Mouse (Mus musculus): ENCODE data around the gene Pcp2. TPM values are rescaled to one million over a fixed set of nuclear protein-coding genes. Genes with fewer than 3 reads are reported as not detected.

Gene Pcp2
- total RNA-seq (2023), result not detected

DNA sequence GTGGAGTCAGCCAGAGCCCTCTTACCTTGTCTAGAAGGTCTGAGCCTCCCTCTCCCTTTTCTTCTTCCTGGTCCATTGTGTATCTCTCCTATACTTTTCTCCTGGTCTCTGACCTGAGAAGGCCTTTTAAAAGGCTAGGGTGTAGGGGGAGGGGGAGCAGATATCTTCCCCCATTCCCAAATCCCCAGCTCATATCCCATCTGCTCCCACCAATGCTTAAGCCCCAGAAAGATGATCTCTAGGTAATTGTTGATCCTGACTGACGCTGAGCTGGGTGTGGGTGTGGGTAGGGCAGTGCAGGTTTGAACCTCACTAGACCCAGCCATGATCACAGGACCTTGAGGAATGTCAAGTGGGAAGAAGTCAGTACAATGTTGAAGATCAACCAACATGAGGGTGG is at the start of gene Pcp2:
Gene Pcp2 (minus strand): TSS at position 101 of the 400 bp plus-strand sequence.

DNA sequence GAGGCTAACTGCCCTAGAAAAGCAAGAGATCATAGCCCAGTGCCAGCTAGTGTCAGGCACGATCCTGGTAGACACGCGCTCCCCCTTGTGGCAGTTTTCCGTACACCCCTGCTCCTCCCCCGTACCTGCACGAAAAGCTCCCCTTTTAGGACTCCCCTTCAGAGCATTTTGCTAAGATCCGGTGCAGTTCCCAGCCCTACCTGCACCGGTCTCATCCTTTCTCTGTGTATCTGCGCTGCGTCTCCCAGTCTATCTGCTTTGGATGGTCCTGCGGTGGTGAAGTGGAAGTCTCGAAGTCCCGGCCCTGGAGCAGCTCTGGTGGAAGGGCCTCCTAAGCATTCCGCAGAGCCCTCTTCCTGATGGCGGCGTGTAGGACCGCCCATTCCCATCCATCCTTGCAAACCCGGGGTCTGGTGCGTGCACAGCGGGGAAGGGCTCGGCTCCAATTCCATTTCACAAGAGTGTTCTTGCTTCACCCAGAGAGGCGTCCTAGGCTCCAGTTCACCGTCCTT is 46.7 kb upstream of the Pcp2 start, which contains the start of gene Fcor:
Gene Fcor (minus strand): TSS at position 383 of the 512 bp plus-strand sequence.

DNA sequence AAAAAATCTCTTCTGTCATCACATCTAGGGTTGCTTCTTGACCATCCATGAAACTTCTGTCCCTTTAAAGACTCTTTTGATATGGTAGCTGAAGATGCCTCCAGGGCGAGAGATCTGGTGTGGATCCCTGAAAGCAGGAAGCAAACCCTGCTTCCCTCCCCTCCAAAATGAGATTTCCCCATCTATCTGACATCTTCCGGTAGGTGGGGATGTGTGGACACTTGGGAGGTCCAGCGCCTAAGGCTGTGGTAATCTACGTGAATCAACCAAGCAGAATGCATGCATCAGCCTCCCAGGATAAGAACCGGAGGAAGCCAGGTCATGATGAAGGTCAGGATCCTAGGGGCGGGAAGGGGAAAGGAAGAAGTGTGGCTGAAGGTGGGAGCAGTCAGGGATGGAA is 40.2 kb upstream of the Pcp2 start, which contains the start of gene Mcemp1:
Gene Mcemp1 (plus strand): TSS at position 248 of the 400 bp plus-strand sequence.

DNA sequence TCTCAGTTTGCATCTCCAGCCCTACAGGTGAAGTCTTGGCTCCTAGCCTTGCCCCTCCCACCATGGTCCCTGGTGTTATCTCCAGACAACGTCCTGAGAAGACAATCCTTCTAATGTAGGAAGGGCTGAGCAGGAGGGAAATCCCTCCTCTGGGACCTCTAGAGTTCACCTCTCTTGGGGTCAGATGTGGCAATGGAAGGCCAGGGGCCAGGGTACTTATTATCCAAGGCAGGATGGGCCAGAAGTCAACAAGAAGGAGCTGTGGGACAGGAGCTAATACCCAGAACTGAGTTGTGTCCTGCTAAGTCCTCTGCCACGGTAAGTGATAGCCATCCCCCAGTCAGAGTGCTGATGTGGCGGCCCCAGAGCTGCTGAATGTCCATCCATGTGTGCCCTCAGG is 30.2 kb upstream of the Pcp2 start, which contains the start of gene Retn:
Gene Retn (plus strand): TSS at position 245 of the 400 bp plus-strand sequence.

DNA sequence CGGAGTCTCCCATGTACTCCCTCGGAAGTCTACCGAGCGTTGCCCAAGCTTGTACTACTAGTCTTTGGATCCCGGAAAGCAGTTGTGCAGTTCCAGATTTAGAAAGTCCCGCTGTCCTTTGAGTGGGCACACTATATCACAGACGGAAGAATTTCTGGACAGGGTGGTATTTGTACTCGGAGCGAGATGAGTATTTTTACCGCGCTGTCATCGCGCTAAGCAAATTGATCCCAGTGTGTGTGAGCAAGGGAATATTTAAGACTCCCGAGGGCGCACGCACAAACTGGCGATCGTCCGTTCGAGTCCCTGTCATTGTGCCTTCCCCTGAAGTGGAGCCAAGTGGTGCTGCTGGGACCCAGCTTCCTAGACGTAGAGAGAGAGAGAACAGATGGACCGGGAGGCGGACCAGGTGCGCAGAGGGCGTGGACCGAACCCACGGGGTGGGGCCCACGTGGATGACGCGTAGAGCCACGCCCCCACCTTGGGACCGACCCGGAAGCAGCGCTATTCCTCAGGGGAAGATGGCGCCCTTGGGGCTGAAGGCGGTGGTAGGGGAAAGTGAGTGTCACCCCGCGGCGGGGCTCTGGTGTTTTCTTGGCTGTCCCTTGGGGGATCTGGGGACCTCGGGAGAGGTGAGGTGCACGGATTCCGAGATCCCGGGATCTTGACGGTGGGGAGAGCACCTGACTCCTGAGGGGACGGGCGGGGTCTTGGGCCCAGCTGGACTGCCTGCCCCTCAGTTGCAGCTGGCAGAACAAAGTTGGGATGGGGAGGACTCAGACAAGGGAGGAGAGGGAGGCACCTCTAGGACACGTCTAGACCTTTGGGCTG is 5.5 kb upstream of the Pcp2 start, which contains the start of gene Stxbp2:
Gene Stxbp2 (plus strand): TSS at position 309 of the 831 bp plus-strand sequence.

DNA sequence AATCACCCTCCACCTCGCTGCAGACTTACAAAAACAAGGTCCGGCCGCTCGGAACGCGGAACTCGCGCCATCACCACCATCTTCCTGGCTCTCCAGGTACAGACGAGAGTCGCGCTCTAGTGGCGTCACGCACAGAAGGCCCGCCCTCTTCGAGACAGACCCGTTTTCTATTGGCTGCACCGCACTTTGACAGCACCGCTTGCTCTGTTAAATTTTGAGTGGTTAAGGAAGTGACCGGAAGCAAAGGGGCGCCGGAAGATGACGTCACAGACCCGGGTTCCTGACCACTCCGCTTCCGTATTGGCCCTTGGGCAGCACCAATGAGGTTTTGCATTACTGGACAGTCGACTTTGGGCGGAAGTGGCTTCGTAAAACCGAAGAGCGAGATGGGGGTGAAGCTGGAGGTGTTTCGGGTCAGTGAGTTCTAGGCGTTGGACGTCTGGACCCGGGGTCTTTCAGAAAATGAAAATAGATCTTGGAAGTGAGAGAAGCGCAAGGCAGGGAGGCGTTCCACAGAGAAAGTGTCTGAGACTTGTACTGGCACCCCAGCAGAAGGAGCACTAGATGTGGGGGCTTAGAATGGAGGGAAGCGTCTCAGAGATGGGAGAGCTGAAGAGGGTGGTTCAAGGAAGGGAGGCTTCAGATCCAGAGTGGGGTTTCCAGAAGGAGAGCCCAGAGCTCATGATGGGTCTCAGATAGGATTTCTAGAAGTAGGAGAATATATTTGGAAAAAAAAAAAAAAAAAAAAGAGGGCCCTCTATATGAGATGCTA is 4.0 kb downstream of the Pcp2 start, which contains the start of the genes Xab2 and Pet100:
Gene Xab2 (minus strand): TSS at position 118 of the 772 bp plus-strand sequence.
Gene Pet100 (plus strand): TSS at position 350 of the 772 bp plus-strand sequence.

DNA sequence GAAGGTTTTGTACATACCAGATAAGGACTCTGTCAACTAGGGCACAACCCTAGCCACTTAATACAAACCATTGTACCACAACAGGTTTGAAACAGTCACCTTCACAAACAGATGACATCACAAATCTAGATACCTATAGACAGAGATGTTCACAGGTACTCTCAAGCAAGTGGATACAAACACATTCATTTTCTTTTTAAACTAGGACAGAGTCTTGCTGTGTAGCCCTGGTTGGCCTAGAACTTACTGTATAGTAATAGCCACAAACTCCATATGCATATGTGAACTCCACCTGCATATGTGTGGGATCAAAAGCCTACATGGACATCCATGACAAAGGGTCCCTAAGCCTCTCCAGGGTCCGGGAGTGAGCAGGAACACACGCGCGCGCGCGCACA is 38.4 kb downstream of the Pcp2 start, which contains the start of gene Camsap3:
Gene Camsap3 (plus strand): TSS at position 301 of the 398 bp plus-strand sequence.

Other genes with a start within 250 kb of the Pcp2 start
- 271 TPM for gene Arhgef18, start 232.5 kb downstream of the Pcp2 start, total RNA-seq (2023)
- 0.70 TPM for gene Pex11g, start 157.9 kb downstream of the Pcp2 start, total RNA-seq (2023)
- gene Tex45, start 154.7 kb downstream of the Pcp2 start, total RNA-seq (2023), result 5.0 TPM
- gene Zfp358, start 132.4 kb downstream of the Pcp2 start, total RNA-seq (2023), result 12.0 TPM
- gene Mcoln1, start 125.1 kb downstream of the Pcp2 start, total RNA-seq (2023), result 76.4 TPM
- 60.0 TPM for gene Pnpla6, start 110.2 kb downstream of the Pcp2 start, total RNA-seq (2023)
- not detected for gene C330021F23Rik, start 57.6 kb downstream of the Pcp2 start, total RNA-seq (2023)
- 0.15 TPM for gene Camsap3, start 38.3 kb downstream of the Pcp2 start, total RNA-seq (2023)
- gene Xab2, start 4.2 kb downstream of the Pcp2 start, total RNA-seq (2023), result 97.6 TPM
- gene Pet100, start 4.0 kb downstream of the Pcp2 start, total RNA-seq (2023), result 45.9 TPM
- 222 TPM for gene Stxbp2, start 5.4 kb upstream of the Pcp2 start, total RNA-seq (2023)
- gene Retn, start 30.2 kb upstream of the Pcp2 start, total RNA-seq (2023), result not detected
- 0.58 TPM for gene Mcemp1, start 40.2 kb upstream of the Pcp2 start, total RNA-seq (2023)
- gene Fcor, start 46.8 kb upstream of the Pcp2 start, total RNA-seq (2023), result not detected
- gene Trappc5, start 50.8 kb upstream of the Pcp2 start, total RNA-seq (2023), result 12.8 TPM
- gene Fcer2a, start 68.6 kb upstream of the Pcp2 start, total RNA-seq (2023), result 39.9 TPM
- not detected for gene Clec4g, start 95.1 kb upstream of the Pcp2 start, total RNA-seq (2023)
- gene Cd209a, start 123.4 kb upstream of the Pcp2 start, total RNA-seq (2023), result 4.2 TPM
- not detected for gene Cd209e, start 228.8 kb upstream of the Pcp2 start, total RNA-seq (2023)